Mouse (Mus musculus) midbrain, embryonic 16.5 days (tissue): ENCODE measurements around the gene Arhgap40. TPM values are rescaled to one million over a fixed set of nuclear protein-coding genes. Genes with fewer than 3 reads are reported as not detected.

ENCODE experiments used
- ATAC-seq: fragments of 200-750 bp; cut with Nextera tagmentation; 2 replicates; pipeline ENCODE4 v1.8.0; 2017; ENCODE audit warnings: moderate TSS enrichment
- H3K27ac ChIP-seq: fragments of 300-500 bp; sonication (generic); 2 replicates; pipeline ENCODE4 v1.5.1; 2014; ENCODE audit warnings: mild to moderate bottlenecking, low read length, mixed read lengths
- H3K27me3 ChIP-seq: fragments of 300-500 bp; sonication (generic); 2 replicates; pipeline ENCODE4 v1.6.1; 2014; ENCODE audit warnings: low read depth, low read length, mixed read lengths; ENCODE audit not compliant: control insufficient read depth, insufficient read depth
- H3K36me3 ChIP-seq: fragments of 300-500 bp; sonication (generic); 2 replicates; pipeline ENCODE4 v1.6.1; 2014; ENCODE audit warnings: mild to moderate bottlenecking, low read length, moderate library complexity, mixed read lengths; ENCODE audit not compliant: control insufficient read depth, insufficient read depth
- H3K4me1 ChIP-seq: fragments of 300-500 bp; sonication (generic); 2 replicates; pipeline ENCODE4 v1.6.1; 2014; ENCODE audit warnings: mild to moderate bottlenecking, low read length, mixed read lengths; ENCODE audit not compliant: control insufficient read depth, insufficient read depth
- H3K4me2 ChIP-seq: fragments of 300-500 bp; sonication (generic); 2 replicates; pipeline ENCODE4 v1.6.1; 2014; ENCODE audit warnings: mild to moderate bottlenecking, low read length, mixed read lengths
- H3K4me3 ChIP-seq: fragments of 300-500 bp; sonication (generic); 2 replicates; pipeline ENCODE4 v1.5.1; 2014; ENCODE audit warnings: low read depth, mild to moderate bottlenecking, low read length, moderate library complexity, mixed read lengths
- H3K9ac ChIP-seq: fragments of 300-500 bp; sonication (generic); 2 replicates; pipeline ENCODE4 v1.6.1; 2014; ENCODE audit warnings: low read depth, low read length, mixed read lengths
- H3K9me3 ChIP-seq: fragments of 300-500 bp; sonication (generic); replicated peaks from 2 replicates; pipeline ENCODE4 v1.6.1; 2014; ENCODE audit warnings: mild to moderate bottlenecking, low read length, mixed read lengths; ENCODE audit not compliant: control insufficient read depth, poor library complexity, severe bottlenecking
- WGBS: fragments of 180-500 bp; shearing (Covaris S2); extraction: QIAGEN DNeasy Blood & Tissue Kit; methylation state at CpG from one replicate; pipeline ENCODE4 v1.1.7; 2014; 5-methylcytosine and 5-hydroxymethylcytosine counted together
- polyA plus RNA-seq: library from polyadenylated mRNA; unstranded; fragments of >200 nt; fragmentation: Nextera tagmentation; extraction: Ambion mirVana; gene quantifications from 2 replicates; pipeline ENCODE4 v1.2.1, GENCODE M21; 2015

Arhgap40 gene
- polyA plus RNA-seq, 1 experiment from 2014 or later: 1.5 TPM

DNA sequence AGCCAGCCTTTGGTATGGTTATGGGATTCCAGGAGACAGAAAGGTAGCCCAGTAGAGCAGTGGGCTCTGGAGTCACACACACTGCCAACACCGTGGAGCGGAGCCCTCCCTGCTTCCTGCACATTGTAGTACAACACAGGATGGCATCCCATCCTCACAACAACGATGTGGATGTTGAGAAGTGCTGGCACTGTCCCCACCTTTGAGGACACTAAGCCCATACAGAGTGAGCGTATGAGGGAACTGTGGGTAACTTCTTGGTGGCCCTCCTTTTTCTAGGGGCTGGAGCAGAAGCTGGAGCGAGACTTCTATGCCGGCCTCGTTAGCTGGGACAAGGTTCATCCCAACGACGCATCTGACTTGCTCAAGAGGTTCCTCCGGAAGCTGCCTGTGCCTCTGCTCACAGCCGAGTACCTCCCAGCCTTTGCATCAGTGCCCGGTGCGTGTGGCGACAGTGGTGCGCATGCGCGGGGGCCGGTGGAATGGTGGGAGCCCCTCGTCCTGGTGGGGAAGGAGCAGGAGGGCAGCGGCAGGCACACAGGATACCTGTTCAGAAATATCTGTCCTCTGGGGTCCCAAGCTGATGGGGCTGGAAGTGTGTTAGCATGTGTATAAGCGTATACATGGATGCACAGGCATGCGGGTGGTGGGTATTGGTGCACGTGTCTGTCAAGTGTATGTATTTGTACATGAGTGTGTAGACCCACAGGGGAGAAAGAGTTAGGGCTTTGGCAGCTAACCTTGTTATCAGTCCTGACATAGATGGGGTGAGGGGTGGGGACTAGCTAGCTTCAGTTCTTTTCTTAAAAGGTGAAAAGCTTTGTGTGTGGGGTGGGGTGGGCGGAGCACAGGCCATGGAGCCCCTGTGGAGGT is 27.1 kb downstream of the Arhgap40 start:
- H3K27ac ChIP-seq: no peak overlapping the region
- 48% methylated on average over 24 of the region's 24 CpGs for WGBS
- peak overlapping the region; percentile 48; the same call in 1 of the 2 replicates for H3K9ac ChIP-seq

DNA sequence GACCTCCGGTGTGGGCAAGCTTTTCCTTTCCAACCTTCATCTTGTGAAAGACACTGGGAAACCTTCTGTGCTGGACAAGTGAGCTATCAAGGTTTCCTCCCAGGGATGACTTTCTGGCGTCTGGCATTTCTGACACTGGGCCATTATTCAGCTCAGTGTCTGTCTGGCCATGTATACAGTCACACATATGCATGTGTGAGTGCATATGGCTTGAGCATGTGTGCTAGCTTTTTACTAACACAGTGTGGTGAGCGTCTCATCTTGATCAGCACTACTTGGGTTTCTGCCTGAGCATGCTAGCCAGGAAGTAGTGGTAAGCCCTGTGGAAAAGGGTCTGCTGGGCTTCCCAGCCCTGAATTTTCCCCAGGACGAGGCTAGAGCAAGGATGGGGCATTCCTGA is 28.7 kb downstream of the Arhgap40 start:
- no peak for ATAC-seq
- H3K4me2 ChIP-seq: no peak overlapping the region
- no peaks in the 10 kb centered on the region for H3K9me3 ChIP-seq
- H3K4me1 ChIP-seq: no peaks in the 10 kb centered on the region
- no peak overlapping the region for H3K27ac ChIP-seq
- no peak overlapping the region for H3K4me3 ChIP-seq
- no peaks in the 10 kb centered on the region for H3K27me3 ChIP-seq
- 72% methylated on average over 4 of the region's 4 CpGs for WGBS
- H3K9ac ChIP-seq: no peak overlapping the region
- no peaks in the 10 kb centered on the region for H3K36me3 ChIP-seq

More for the DNA sequence above, 27.1 kb downstream of the Arhgap40 start:
- Histone ChIP-seq H3K4me3 (peak overlapping the region; percentile 28), H3K4me2 (peak overlapping the region; percentile 53), H3K27me3 (no peaks in the 10 kb centered on the region), H3K36me3 (no peaks in the 10 kb centered on the region), H3K9me3 (no peaks in the 10 kb centered on the region), H3K4me1 (no peaks in the 10 kb centered on the region)
- peak; percentile 81 for ATAC-seq

DNA sequence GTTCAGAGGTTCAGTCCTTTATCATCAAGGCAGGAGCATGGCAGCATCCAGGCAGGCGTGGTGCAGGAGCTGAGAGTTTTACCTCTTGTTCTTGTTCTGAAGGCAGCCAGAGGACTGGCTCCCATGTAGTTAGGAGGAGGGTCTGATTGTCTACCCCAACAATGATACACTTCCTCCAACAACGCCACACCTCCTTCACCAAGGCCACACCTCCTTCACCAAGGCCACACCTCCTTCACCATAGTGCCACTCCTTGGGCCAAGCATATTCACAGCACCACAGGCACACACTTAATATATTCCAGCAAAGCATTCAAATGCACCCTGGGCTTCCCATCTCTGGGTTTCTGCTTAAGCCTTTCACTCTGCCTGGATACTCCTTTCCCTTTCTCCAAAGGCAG is 32.7 kb downstream of the Arhgap40 start:
- H3K27ac ChIP-seq: no peak overlapping the region
- no peaks in the 10 kb centered on the region for H3K27me3 ChIP-seq
- H3K36me3 ChIP-seq: no peaks in the 10 kb centered on the region
- H3K9ac ChIP-seq: no peak overlapping the region
- H3K9me3 ChIP-seq: no peaks in the 10 kb centered on the region
- WGBS: 79% methylated on average over 2 of the region's 2 CpGs
- H3K4me2 ChIP-seq: no peak overlapping the region
- ATAC-seq: no peak
- H3K4me3 ChIP-seq: no peak overlapping the region
- peaks cover 4% of the 10 kb centered on the region; the same call in 1 of the 2 replicates for H3K4me1 ChIP-seq

DNA sequence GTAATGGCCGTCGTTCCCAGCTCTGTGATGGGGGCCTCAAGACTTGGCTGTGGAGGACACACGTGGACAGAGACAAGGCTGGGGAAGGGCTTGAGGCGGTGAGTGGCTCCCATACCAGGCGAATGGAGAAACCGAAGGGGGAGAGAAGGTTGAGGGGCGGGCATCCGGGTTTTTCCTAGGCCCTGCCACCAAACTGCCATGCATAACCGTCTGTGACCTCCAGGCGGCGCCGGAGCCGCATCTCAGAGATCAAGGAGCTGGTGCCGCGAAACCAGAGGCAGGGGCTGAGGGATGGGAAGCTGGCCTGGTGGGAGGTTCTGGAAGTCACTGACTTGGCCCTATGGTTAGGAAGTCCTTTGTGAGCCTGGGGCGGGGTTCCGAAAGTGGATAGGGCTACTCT is 34.2 kb downstream of the Arhgap40 start:
- Histone ChIP-seq H3K4me3 (no peak overlapping the region), H3K9ac (peak overlapping the region; percentile 57), H3K27me3 (no peaks in the 10 kb centered on the region), H3K27ac (0 out of 2 replicates have a peak overlapping the region, but pooled peaks have one; percentile 22), H3K9me3 (no peaks in the 10 kb centered on the region), H3K36me3 (no peaks in the 10 kb centered on the region), H3K4me2 (peak overlapping the region; percentile 37), H3K4me1 (peaks cover 4% of the 10 kb centered on the region; the same call in 1 of the 2 replicates)
- ATAC-seq: peak; percentile 77
- WGBS: 2% methylated on average over 17 of the region's 17 CpGs

DNA sequence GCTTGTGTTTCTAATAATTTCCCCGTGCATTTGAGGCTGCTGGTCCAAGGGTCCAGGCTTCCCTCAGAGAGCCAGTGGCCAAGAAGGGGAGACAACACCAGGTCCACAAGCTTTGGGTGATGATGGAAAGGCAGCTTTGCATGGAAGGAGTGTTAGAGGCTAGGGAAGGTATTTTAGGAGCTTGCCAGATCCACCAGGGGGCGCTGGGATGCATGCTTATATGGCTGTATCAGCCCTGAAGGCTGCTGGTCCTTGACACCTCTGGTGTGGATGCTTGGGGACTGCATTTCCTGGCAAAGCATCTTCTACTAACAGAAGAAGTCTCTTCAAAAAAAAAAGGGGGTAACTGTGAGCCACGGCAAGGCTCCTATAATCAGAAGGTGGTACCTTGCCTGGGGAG is 37.5 kb downstream of the Arhgap40 start:
- WGBS: 3% methylated on average over 3 of the region's 3 CpGs
- peak; percentile 66; the same call in 1 of the 2 replicates for ATAC-seq

DNA sequence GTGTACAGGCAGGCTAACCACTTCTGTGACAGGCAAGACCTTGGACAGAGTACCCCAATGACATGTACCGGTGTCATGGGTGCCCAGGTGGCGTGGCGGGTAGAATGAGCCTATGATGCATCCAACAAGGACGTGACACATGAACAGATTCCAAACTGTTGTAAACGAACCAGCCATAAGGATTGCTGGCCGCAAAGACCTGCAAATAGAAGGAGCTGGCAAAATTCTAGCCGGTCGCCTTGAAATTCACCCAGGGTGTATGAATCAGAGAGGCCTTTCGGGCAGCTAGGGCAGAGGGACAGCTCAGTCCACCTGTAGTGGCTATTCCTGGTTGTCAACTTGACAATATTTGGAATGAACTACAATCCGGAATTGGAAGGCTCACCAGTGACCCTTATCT is 41.8 kb downstream of the Arhgap40 start:
- H3K27ac ChIP-seq: no peak overlapping the region
- H3K4me1 ChIP-seq: peaks cover 16% of the 10 kb centered on the region
- no peaks in the 10 kb centered on the region for H3K9me3 ChIP-seq
- no peaks in the 10 kb centered on the region for H3K36me3 ChIP-seq
- ATAC-seq: no peak
- H3K4me3 ChIP-seq: no peak overlapping the region
- H3K9ac ChIP-seq: no peak overlapping the region
- H3K27me3 ChIP-seq: peaks cover 10% of the 10 kb centered on the region
- 24% methylated on average over 10 of the region's 10 CpGs for WGBS
- no peak overlapping the region for H3K4me2 ChIP-seq

More for the DNA sequence above, 37.5 kb downstream of the Arhgap40 start:
- H3K27me3 ChIP-seq: peaks cover 10% of the 10 kb centered on the region
- no peaks in the 10 kb centered on the region for H3K36me3 ChIP-seq
- no peak overlapping the region for H3K27ac ChIP-seq
- no peak overlapping the region for H3K9ac ChIP-seq
- peaks cover 6% of the 10 kb centered on the region; the same call in 1 of the 2 replicates for H3K4me1 ChIP-seq
- no peak overlapping the region for H3K4me2 ChIP-seq
- H3K9me3 ChIP-seq: no peaks in the 10 kb centered on the region
- H3K4me3 ChIP-seq: no peak overlapping the region

DNA sequence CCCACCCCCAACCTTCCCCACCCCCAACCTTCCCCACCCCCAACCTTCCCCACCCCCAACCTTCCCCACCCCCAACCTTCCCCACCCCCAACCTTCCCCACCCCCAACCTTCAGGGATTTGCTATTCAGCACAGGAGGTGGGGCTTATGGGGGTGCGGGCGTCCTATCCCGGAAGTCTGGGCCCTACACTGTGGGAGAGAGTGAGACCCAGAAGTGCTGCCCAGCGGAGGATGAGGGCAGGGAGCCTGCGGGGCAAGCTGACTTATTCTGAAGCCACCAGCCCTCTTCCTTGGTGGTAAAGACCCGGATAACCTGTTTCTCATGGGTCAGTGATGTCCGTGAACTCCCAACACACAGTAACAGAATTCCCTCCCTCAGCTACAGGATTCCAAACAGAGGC is 42.7 kb downstream of the Arhgap40 start:
- H3K9me3 ChIP-seq: no peaks in the 10 kb centered on the region
- ATAC-seq: no peak
- no peak overlapping the region for H3K4me3 ChIP-seq
- H3K4me1 ChIP-seq: peaks cover 25% of the 10 kb centered on the region
- 0 out of 2 replicates have a peak overlapping the region, but pooled peaks have one; percentile 1 for H3K9ac ChIP-seq
- H3K27ac ChIP-seq: peak overlapping the region; percentile 0; the same call in 1 of the 2 replicates
- WGBS: 3% methylated on average over 7 of the region's 7 CpGs
- no peaks in the 10 kb centered on the region for H3K36me3 ChIP-seq
- H3K4me2 ChIP-seq: peak overlapping the region; percentile 34; the same call in 1 of the 2 replicates
- peaks cover 10% of the 10 kb centered on the region for H3K27me3 ChIP-seq

DNA sequence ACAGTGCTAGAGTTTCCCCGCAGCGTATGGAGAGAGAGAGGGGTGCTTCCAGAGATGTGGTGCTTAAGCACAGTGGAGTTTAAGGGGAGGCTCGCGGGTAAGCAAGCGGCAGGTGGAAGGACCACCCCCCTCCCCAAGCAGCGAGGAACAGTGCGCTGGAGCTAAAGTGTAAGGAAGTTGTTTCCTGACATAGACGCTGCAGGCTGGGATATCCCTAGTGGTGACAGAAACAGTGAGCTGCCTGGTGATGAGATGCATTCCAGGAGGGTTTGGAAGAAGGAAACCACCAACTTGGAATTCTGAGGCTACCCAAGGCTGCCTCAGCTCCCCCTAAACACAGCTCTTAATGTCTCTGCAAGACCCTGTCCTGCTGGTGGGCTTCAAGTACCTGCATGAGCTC is 43.2 kb downstream of the Arhgap40 start:
- 5% methylated on average over 8 of the region's 8 CpGs for WGBS
- Histone ChIP-seq H3K27me3 (peaks cover 10% of the 10 kb centered on the region), H3K27ac (peak overlapping the region; percentile 0; the same call in 1 of the 2 replicates), H3K4me3 (peak overlapping the region; percentile 11), H3K4me1 (peaks cover 31% of the 10 kb centered on the region), H3K36me3 (no peaks in the 10 kb centered on the region), H3K9ac (peak overlapping the region; percentile 1; the same call in 1 of the 2 replicates), H3K4me2 (peak overlapping the region; percentile 34), H3K9me3 (no peaks in the 10 kb centered on the region)
- ATAC-seq: peak; percentile 27

DNA sequence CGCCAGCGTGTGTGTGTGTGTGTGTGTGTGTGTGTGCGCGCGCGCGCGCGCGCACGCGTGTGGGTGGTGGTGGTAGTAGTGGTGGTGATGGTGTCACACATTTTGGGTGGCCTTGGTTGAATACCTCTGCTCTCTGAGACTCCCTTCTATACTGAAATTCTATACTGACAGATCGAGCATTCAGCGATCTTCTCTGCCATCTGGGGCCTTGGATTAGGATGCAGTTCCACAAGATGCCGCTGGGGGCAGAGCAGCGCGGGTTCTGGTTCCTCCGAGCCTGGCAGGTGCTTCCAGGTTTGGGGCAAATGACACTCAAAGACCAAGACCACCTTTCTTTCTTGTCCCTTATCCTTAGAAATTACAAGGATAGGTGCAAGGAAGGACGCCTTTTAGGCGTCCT is 43.6 kb downstream of the Arhgap40 start:
- whole genome bisulfite sequencing: under 1% methylated on average over 20 of the region's 20 CpGs

More for the DNA sequence above, 43.6 kb downstream of the Arhgap40 start:
- H3K27me3 ChIP-seq: peaks cover 10% of the 10 kb centered on the region
- H3K9ac ChIP-seq: peak overlapping the region; percentile 1; the same call in 1 of the 2 replicates
- H3K4me2 ChIP-seq: peak overlapping the region; percentile 34
- no peaks in the 10 kb centered on the region for H3K9me3 ChIP-seq
- H3K4me1 ChIP-seq: peaks cover 35% of the 10 kb centered on the region
- H3K27ac ChIP-seq: peak overlapping the region; percentile 56
- ATAC-seq: peak; percentile 3
- H3K4me3 ChIP-seq: peak overlapping the region; percentile 11
- no peaks in the 10 kb centered on the region for H3K36me3 ChIP-seq
